Mouse (Mus musculus): ENCODE measurements around the gene Pus7l. TPM values are rescaled to one million over a fixed set of nuclear protein-coding genes. Genes with fewer than 3 reads are reported as not detected.

Pus7l gene
- total and polyA plus RNA-seq, 3 experiments: 33.2 to 51.2 (median 40.6) TPM

- no peaks in the 10 kb centered on the region for H3K27me3 ChIP-seq (ENCODE audit: control insufficient read depth in 1 of 2, insufficient read depth in 2 of 2, low read length in 2 of 2)
- no peaks in the 10 kb centered on the region for H3K9me3 ChIP-seq (replicated peaks; ENCODE audit: insufficient read depth, low read length)
- H3K36me3 ChIP-seq (ENCODE audit: control insufficient read depth in 1 of 2, insufficient read depth in 2 of 2, low read length in 2 of 2): peaks cover 0 to 5% of the 10 kb centered on the region in 2 experiments; a peak in 2 of 4 replicates
- H3K79me2 ChIP-seq (ENCODE audit: control insufficient read depth, insufficient read depth, low read length, poor library complexity): no peaks in the 10 kb centered on the region
- no peaks in the 10 kb centered on the region for H3K4me1 ChIP-seq (ENCODE audit: control insufficient read depth in 1 of 2, insufficient read depth in 2 of 2, low read length in 2 of 2)
- TF ChIP-seq JUND (IDR thresholded peaks at IDR 0.05; ENCODE audit: low read depth, low read length): no peak
- no peak for TF ChIP-seq CTCF (IDR thresholded peaks at IDR 0.05 in 2 of 3, conservative IDR thresholded peaks at IDR 0.05 in 1 of 3; ENCODE audit: control insufficient read depth in 1 of 3, insufficient read depth in 1 of 3, low read depth in 2 of 3, low read length in 3 of 3, poor library complexity in 1 of 3, severe bottlenecking in 1 of 3)
- TF ChIP-seq ZC3H11A (IDR thresholded peaks at IDR 0.05; ENCODE audit: low read depth, low read length): no peak
- TF ChIP-seq MEF2A (IDR thresholded peaks at IDR 0.05; ENCODE audit: extremely low read depth, insufficient replicate concordance, low read depth, low read length, poor library complexity, severe bottlenecking): no peak
- no peak for TF ChIP-seq MYC (IDR thresholded peaks at IDR 0.05; ENCODE audit: low read depth, low read length)
- no peak for TF ChIP-seq BHLHE40 (IDR thresholded peaks at IDR 0.05; ENCODE audit: borderline replicate concordance, low read depth, low read length)
- no peak for TF ChIP-seq E2F4 (IDR thresholded peaks at IDR 0.05; ENCODE audit: borderline replicate concordance, low read depth, low read length)
- no peak for TF ChIP-seq SMC3 (IDR thresholded peaks at IDR 0.05; ENCODE audit: low read depth, low read length)
- no peak for TF ChIP-seq POLR2A (IDR thresholded peaks at IDR 0.05; ENCODE audit: control insufficient read depth in 1 of 2, insufficient read depth in 1 of 2, low read depth in 1 of 2, low read length in 2 of 2, poor library complexity in 1 of 2)
- TF ChIP-seq MAZ (IDR thresholded peaks at IDR 0.05; ENCODE audit: low read depth, low read length): no peak
- TF ChIP-seq NELFE (IDR thresholded peaks at IDR 0.05; ENCODE audit: low read depth, low read length): no peak
- no peak for DNase-seq (ENCODE audit: low read depth, low spot score)
- no peak overlapping the region for H3K27ac ChIP-seq (ENCODE audit: control insufficient read depth, low read depth, low read length)
- H3K4me3 ChIP-seq (ENCODE audit: control insufficient read depth in 1 of 2, insufficient read depth in 1 of 2, low read depth in 2 of 2, low read length in 2 of 2): no peak overlapping the region
- no peak overlapping the region for H3K9ac ChIP-seq (ENCODE audit: control insufficient read depth, low read depth, low read length, poor library complexity, severe bottlenecking)
These were observed 31.4 kb upstream of the Pus7l start for GRCm38 (mm10) chr15:94574566-94575268.

GRCm38 (mm10) chr15:94572746-94573145, 29.4 kb upstream of the Pus7l start:
- no peak overlapping the region for H3K4me3 ChIP-seq (ENCODE audit: control insufficient read depth in 1 of 2, insufficient read depth in 1 of 2, low read depth in 2 of 2, low read length in 2 of 2)
- H3K9ac ChIP-seq (ENCODE audit: control insufficient read depth, low read depth, low read length, poor library complexity, severe bottlenecking): no peak overlapping the region
- no peak for DNase-seq (ENCODE audit: low read depth, low spot score)
- H3K9me3 ChIP-seq (replicated peaks; ENCODE audit: insufficient read depth, low read length): no peaks in the 10 kb centered on the region
- no peaks in the 10 kb centered on the region for H3K27me3 ChIP-seq (ENCODE audit: control insufficient read depth in 1 of 2, insufficient read depth in 2 of 2, low read length in 2 of 2)
- H3K36me3 ChIP-seq (ENCODE audit: control insufficient read depth in 1 of 2, insufficient read depth in 2 of 2, low read length in 2 of 2): no peaks in the 10 kb centered on the region
- TF ChIP-seq BHLHE40 (IDR thresholded peaks at IDR 0.05; ENCODE audit: borderline replicate concordance, low read depth, low read length): no peak
- no peak for TF ChIP-seq ZNF384 (IDR thresholded peaks at IDR 0.05; ENCODE audit: low read depth, low read length)
- no peak for TF ChIP-seq E2F4 (IDR thresholded peaks at IDR 0.05; ENCODE audit: borderline replicate concordance, low read depth, low read length)
- TF ChIP-seq ZMIZ1 (IDR thresholded peaks at IDR 0.05; ENCODE audit: low read depth, low read length): no peak
- no peak for TF ChIP-seq MAX (IDR thresholded peaks at IDR 0.05; ENCODE audit: low read length)
- no peak for TF ChIP-seq GATA1 (IDR thresholded peaks at IDR 0.05; ENCODE audit: low read depth, low read length)
- TF ChIP-seq ZC3H11A (IDR thresholded peaks at IDR 0.05; ENCODE audit: low read depth, low read length): no peak
- TF ChIP-seq SIN3A (IDR thresholded peaks at IDR 0.05; ENCODE audit: low read length): no peak
- TF ChIP-seq CHD1 (IDR thresholded peaks at IDR 0.05; ENCODE audit: low read depth, low read length): no peak
- no peak for TF ChIP-seq ELF1 (IDR thresholded peaks at IDR 0.05; ENCODE audit: low read depth, low read length)
- TF ChIP-seq NELFE (IDR thresholded peaks at IDR 0.05; ENCODE audit: low read depth, low read length): no peak
- no peaks in the 10 kb centered on the region for H3K4me1 ChIP-seq (ENCODE audit: control insufficient read depth in 1 of 2, insufficient read depth in 2 of 2, low read length in 2 of 2)
- H3K79me2 ChIP-seq (ENCODE audit: control insufficient read depth, insufficient read depth, low read length, poor library complexity): no peaks in the 10 kb centered on the region
- H3K27ac ChIP-seq (ENCODE audit: control insufficient read depth, low read depth, low read length): no peak overlapping the region

All from MEL (cell line).